ENCODE assay signal across 11 mouse cellular contexts in the genomic region with DNA sequence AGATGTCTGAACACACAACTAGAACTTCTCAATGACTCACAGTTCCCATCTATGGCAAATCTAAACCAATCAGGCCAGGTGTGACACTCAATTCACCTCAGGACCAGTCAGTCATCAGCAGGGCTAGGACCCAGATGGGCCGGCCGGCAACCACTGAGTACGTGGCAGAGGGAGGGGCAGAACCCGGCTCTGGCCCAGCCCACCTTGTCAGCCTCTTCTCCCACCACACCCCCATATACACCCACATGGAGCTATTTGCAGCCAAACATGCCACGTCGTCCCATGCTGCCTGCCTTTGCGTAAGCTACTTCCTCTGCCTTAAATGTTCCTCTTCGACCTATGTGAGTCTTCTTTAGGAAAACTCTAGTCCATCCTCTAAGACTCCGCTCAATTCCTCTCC. TPM values are rescaled to one million over a fixed set of nuclear protein-coding genes. Genes with fewer than 3 reads are reported as not detected.
DNase-seq lines count a peak whose midpoint lies in the region; ATAC-seq and TF ChIP-seq lines count a peak whose summit lies in the region.
"Had no signal": no experiment of that assay in that cellular context is flagged by ENCODE, and none has a peak within 500 bp of the region (broad histone marks: within the 10 kb centered on the region; RNA-seq: fewer than 3 reads in every experiment).

No protein-coding gene starts in this region.

- WGBS in kidney, embryonic 15.5 days: 80% methylated on average over 9 of the region's 9 CpGs
- WGBS in large intestine, adult 2 months: 60% methylated on average over 9 of the region's 9 CpGs
- 61% methylated on average over 9 of the region's 9 CpGs for WGBS in stomach, postnatal 0 days

- no peaks in the 10 kb centered on the region for H3K27me3 ChIP-seq in kidney, embryonic 15.5 days
- no peaks in the 10 kb centered on the region for H3K27me3 ChIP-seq in stomach, postnatal 0 days (ENCODE audit: control insufficient read depth, insufficient read depth, low read length)
- H3K27me3 ChIP-seq: liver, embryonic 15.5 days had no signal

- no peak for DNase-seq in kidney, adult 18-20 months
- DNase-seq in right cerebral cortex, adult 18-20 months: peak; percentile 76
- DNase-seq in right cerebral cortex, postnatal 25 days: no peak
- DNase-seq in large intestine, adult 2 months (ENCODE audit: low read depth, low spot score): peak; percentile 8
- DNase-seq in stomach, postnatal 0 days (ENCODE audit: low spot score): peak; percentile 43
- DNase-seq in adrenal gland, adult 18-20 months (ENCODE audit: low spot score in 2 of 2): no peak
- no peak for DNase-seq in embryo, embryonic 11 days

- no peak overlapping the region for H3K27ac ChIP-seq in kidney, embryonic 15.5 days
- H3K27ac ChIP-seq in stomach, postnatal 0 days (replicated peaks): no peak overlapping the region
- H3K27ac ChIP-seq: heart, adult 2 months; liver, embryonic 15.5 days had no signal

- no peak overlapping the region for H3K4me2 ChIP-seq in kidney, embryonic 15.5 days
- no peak overlapping the region for H3K4me2 ChIP-seq in stomach, postnatal 0 days (replicated peaks; ENCODE audit: low read depth)
- H3K4me2 ChIP-seq: liver, embryonic 15.5 days had no signal

- no peak overlapping the region for H3K9ac ChIP-seq in kidney, embryonic 15.5 days
- no peak overlapping the region for H3K9ac ChIP-seq in stomach, postnatal 0 days (ENCODE audit: low read length)
- H3K9ac ChIP-seq: liver, embryonic 15.5 days had no signal

- no peaks in the 10 kb centered on the region for H3K4me1 ChIP-seq in kidney, embryonic 15.5 days
- no peaks in the 10 kb centered on the region for H3K4me1 ChIP-seq in stomach, postnatal 0 days (replicated peaks; ENCODE audit: control insufficient read depth, insufficient read depth)

- no peak overlapping the region for H3K4me3 ChIP-seq in kidney, embryonic 15.5 days (replicated peaks)
- no peak overlapping the region for H3K4me3 ChIP-seq in stomach, postnatal 0 days (ENCODE audit: low read depth, low read length)
- H3K4me3 ChIP-seq: heart, adult 2 months; liver, embryonic 15.5 days had no signal

- no peak for TF ChIP-seq EP300 in stomach, postnatal 0 days (optimal IDR thresholded peaks at IDR 0.05)

- no peaks in the 10 kb centered on the region for H3K9me3 ChIP-seq in kidney, embryonic 15.5 days (replicated peaks)
- H3K9me3 ChIP-seq in stomach, postnatal 0 days (ENCODE audit: control insufficient read depth, low read length): no peaks in the 10 kb centered on the region
- H3K9me3 ChIP-seq: liver, embryonic 15.5 days had no signal

- 0 out of 2 replicates have a peak, but pooled peaks have one; percentile 27 for ATAC-seq in kidney, embryonic 15.5 days (replicated peaks; ENCODE audit: low FRiP score)
- ATAC-seq in stomach, postnatal 0 days (ENCODE audit: low FRiP score, low TSS enrichment): peak; percentile 67

- peaks cover 67% of the 10 kb centered on the region for H3K36me3 ChIP-seq in kidney, embryonic 15.5 days
- H3K36me3 ChIP-seq in stomach, postnatal 0 days (ENCODE audit: control insufficient read depth, insufficient read depth, low read length): peaks cover 25% of the 10 kb centered on the region

- TF ChIP-seq CTCF in stomach, postnatal 0 days (IDR thresholded peaks at IDR 0.05; ENCODE audit: low read depth): no peak

RNA-seq across cellular contexts. Expression of gene Tex264, which starts 9.8 kb away (rescaled TPM):
- polyA plus RNA-seq in kidney, embryonic 15.5 days (2015; fragmentation: Nextera tagmentation; extraction: Ambion mirVana): 65.6 and 67.4 TPM in 2 replicates
- polyA plus RNA-seq in large intestine, adult 2 months (2012; rRNA removed): 65.6 and 68.0 TPM in 2 replicates
- polyA plus RNA-seq in stomach, postnatal 0 days (2015; fragmentation: Nextera tagmentation; extraction: Ambion mirVana): 79.7 and 87.8 TPM in 2 replicates
- 100 to 1,000 TPM in 1 of 2 experiments, 10 to 100 TPM in 1; 93.5 to 136 TPM for total RNA-seq in adrenal gland, adult 18-20 months (2021)

RNA-seq across cellular contexts. Expression of gene Grm2, which starts 20.1 kb away (rescaled TPM):
- not detected in 2 replicates for polyA plus RNA-seq in kidney, embryonic 15.5 days (2015; fragmentation: Nextera tagmentation; extraction: Ambion mirVana)
- 0.16 and 0.25 TPM in 2 replicates for polyA plus RNA-seq in large intestine, adult 2 months (2012; rRNA removed)
- 0.11 TPM in 1 of 2 replicates, not detected in the other for polyA plus RNA-seq in stomach, postnatal 0 days (2015; fragmentation: Nextera tagmentation; extraction: Ambion mirVana)
- total RNA-seq in adrenal gland, adult 18-20 months (2021): not detected
- total RNA-seq: heart, adult 2 months had no signal
- polyA plus RNA-seq: heart, adult 2 months; liver, embryonic 15.5 days had no signal

RNA-seq across cellular contexts. Expression of gene Iqcf6, which starts 49.6 kb away (rescaled TPM):
- polyA plus RNA-seq in kidney, embryonic 15.5 days (2015; fragmentation: Nextera tagmentation; extraction: Ambion mirVana): not detected in 2 replicates
- not detected in 2 replicates for polyA plus RNA-seq in large intestine, adult 2 months (2012; rRNA removed)
- polyA plus RNA-seq in stomach, postnatal 0 days (2015; fragmentation: Nextera tagmentation; extraction: Ambion mirVana): not detected in 2 replicates
- not detected for total RNA-seq in adrenal gland, adult 18-20 months (2021)
- total RNA-seq: heart, adult 2 months; layer of hippocampus, postnatal 25 days had no signal
- polyA plus RNA-seq: heart, adult 2 months; liver, embryonic 15.5 days had no signal

Comparison
In these comparisons a context has a peak if more than half of its experiments do, and no peak if none do; other contexts are left out.
1. DNase-seq: peak in right cerebral cortex, adult 18-20 months (single experiment), large intestine, adult 2 months (single experiment) and stomach, postnatal 0 days (single experiment); none in kidney, adult 18-20 months (single experiment), right cerebral cortex, postnatal 25 days (single experiment), adrenal gland, adult 18-20 months (0 of 2) and embryo, embryonic 11 days (single experiment).